Mouse (Mus musculus): ENCODE measurements around the gene Susd4.

Susd4 gene

GRCm38 (mm10) chr1:182926465-182926864, 162.8 kb downstream of the Susd4 start:
- no peak for DNase-seq

- DNase-seq = no peak
These were observed 164.5 kb downstream of the Susd4 start for GRCm38 (mm10) chr1:182927878-182928851.

GRCm38 (mm10) chr1:182935469-182935868, 171.8 kb downstream of the Susd4 start:
- no peak for DNase-seq

- no peak for DNase-seq
These were observed 173.9 kb downstream of the Susd4 start for GRCm38 (mm10) chr1:182937486-182938120.

- no peak for DNase-seq
These were observed 178.3 kb downstream of the Susd4 start for GRCm38 (mm10) chr1:182941921-182942320.

GRCm38 (mm10) chr1:182943911-182944310, 180.3 kb downstream of the Susd4 start:
- no peak for DNase-seq

- DNase-seq = no peak
These were observed 181.0 kb downstream of the Susd4 start for GRCm38 (mm10) chr1:182944638-182945037.

GRCm38 (mm10) chr1:182945561-182945960, 181.9 kb downstream of the Susd4 start:
- DNase-seq = no peak
